ENCODE assay signal across 15 mouse cellular contexts in the genomic region with DNA sequence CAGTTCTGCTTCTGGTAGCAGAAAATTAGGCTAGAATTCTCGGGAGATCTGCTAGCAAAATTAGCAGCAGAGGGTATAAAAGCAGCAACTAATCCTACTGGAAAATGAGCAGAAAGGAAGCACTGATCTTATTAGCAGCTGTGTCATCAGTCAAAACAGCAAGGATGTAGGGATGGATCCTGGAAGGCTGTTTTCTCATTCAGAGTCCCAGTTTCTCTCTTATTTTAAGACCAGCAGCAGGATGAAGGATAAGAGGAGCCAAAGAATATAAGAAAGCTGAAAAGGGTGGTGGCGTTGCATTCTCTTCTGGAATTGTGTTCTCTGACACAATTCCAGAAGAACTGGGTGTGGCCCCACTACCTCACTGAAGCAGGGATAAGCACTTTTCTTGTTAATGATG.
"Had no signal": no experiment of that assay in that cellular context is flagged by ENCODE, and none has a peak within 500 bp of the region (broad histone marks: within the 10 kb centered on the region; RNA-seq: fewer than 3 reads in every experiment).

No protein-coding gene starts in this region.

- H3K27ac ChIP-seq: kidney, embryonic 15.5 days; left cerebral cortex, adult 2 months; limb, embryonic 10.5 days; liver, embryonic 15.5 days; midbrain, embryonic 15.5 days; stomach, embryonic 15.5 days had no signal

- H3K4me3 ChIP-seq: kidney, embryonic 15.5 days; left cerebral cortex, adult 2 months; limb, embryonic 10.5 days; liver, embryonic 15.5 days; midbrain, embryonic 15.5 days; stomach, embryonic 15.5 days had no signal

- H3K4me2 ChIP-seq: kidney, embryonic 15.5 days; liver, embryonic 11.5 days; liver, embryonic 15.5 days; midbrain, embryonic 15.5 days; stomach, embryonic 15.5 days had no signal

- H3K27me3 ChIP-seq: kidney, embryonic 15.5 days; liver, embryonic 15.5 days; midbrain, embryonic 15.5 days; stomach, embryonic 15.5 days had no signal

- H3K4me1 ChIP-seq: kidney, embryonic 15.5 days; limb, embryonic 10.5 days; liver, embryonic 15.5 days; stomach, embryonic 15.5 days had no signal

- ATAC-seq: lung, postnatal 0 days; midbrain, embryonic 15.5 days had no signal

- H3K36me3 ChIP-seq: kidney, embryonic 15.5 days; limb, embryonic 10.5 days; liver, embryonic 15.5 days; midbrain, embryonic 15.5 days; stomach, embryonic 15.5 days had no signal

- H3K9ac ChIP-seq: kidney, embryonic 15.5 days; liver, embryonic 15.5 days; midbrain, embryonic 15.5 days; stomach, embryonic 15.5 days had no signal

- DNase-seq: kidney, adult 2 months; kidney, postnatal 14 days; lung, adult 2 months; lung, postnatal 36 days; retina, postnatal 1 day; right cerebral cortex, postnatal 4 days; thymus, postnatal 36 days had no signal

- H3K9me3 ChIP-seq: kidney, embryonic 15.5 days; limb, embryonic 10.5 days; liver, embryonic 15.5 days; midbrain, embryonic 15.5 days; stomach, embryonic 15.5 days had no signal
